Mouse (Mus musculus) neural tube, embryonic 10.5 days (tissue): ENCODE measurements around the gene Fam78b.

Source experiments
- DNase-seq: peaks from one replicate; pipeline ENCODE4 v3.0.0-alpha.2; 2017; ENCODE audit warnings: low spot score; ENCODE audit errors: extremely low spot score

The Fam78b gene

GRCm38 (mm10) chr1:167032046-167032648, 30.9 kb downstream of the Fam78b start:
- DNase-seq = no peak

DNA sequence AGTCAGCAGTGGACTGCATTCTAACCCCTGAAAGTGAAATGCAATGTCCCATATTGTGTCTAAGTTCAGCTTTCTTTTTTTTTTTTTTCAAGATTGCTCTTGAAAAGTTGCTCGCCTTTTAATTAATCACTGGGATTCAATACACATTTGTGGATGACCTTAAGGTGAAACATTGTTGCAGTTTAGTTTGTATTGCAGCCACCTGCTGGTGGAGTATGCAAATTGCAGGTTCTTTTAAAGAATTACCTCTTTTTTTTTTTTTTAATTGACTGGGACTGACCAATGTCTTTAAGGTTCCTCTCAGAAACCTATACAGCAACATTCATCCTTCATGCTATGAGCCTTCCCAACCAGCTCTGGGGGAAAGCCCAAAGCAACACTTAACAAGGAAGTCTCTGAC, 33.2 kb downstream of the Fam78b start:
- no peak for DNase-seq

GRCm38 (mm10) chr1:167042558-167042957, 41.3 kb downstream of the Fam78b start:
- DNase-seq = no peak

DNA sequence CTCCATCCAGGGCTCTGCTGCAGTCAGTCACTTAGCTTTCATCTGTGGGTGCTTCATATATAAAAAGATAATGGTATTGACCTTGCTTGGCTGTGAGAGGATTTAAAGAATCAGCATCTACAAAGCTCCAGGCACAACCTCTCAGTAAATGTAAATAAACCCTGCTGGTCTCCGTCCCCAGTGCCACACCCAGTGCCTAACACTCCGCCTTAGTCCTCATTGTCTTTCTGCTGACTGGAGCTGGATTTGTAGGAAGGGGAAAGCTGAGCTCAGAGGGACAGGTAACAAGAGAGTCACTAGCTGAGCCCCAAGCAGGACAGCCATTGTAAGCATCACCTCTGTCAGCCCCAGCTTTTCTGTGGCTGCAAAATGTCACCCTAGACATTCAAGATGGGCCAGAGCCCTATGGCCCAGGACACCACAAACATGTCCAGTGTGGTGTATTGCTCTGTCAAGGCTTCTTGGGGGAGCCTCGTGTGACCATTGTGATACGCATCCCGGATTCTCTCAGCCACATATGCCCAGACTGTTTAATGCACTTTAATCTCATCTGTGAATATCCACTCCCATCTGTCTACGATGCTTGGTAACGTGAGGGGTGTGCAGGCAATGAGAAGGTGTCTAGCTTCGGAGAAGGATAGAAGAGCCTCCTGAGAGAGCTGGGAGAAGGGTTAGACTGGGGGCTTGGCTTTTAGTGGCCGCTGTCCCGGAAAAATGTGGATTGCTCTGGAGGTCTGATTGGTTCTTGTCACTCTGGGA, 45.1 kb downstream of the Fam78b start:
- DNase-seq = no peak

DNA sequence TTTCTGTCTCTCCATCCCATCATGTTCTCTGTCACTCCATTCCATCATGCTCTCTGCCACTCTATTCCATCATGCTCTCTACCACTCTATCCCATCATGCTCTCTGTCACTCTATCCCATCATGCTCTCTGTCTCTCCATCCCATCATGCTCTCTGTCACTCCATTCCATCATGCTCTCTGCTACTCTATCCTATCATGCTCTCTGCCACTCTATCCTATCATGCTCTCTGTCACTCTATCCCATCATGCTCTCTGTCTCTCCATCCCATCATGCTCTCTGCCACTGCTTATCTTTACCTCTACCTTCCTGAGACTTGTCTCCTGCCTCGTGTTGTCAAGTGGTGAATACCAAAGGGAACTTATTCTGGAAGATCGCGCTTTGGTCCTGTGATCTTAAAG, 49.6 kb downstream of the Fam78b start:
- DNase-seq = no peak

DNA sequence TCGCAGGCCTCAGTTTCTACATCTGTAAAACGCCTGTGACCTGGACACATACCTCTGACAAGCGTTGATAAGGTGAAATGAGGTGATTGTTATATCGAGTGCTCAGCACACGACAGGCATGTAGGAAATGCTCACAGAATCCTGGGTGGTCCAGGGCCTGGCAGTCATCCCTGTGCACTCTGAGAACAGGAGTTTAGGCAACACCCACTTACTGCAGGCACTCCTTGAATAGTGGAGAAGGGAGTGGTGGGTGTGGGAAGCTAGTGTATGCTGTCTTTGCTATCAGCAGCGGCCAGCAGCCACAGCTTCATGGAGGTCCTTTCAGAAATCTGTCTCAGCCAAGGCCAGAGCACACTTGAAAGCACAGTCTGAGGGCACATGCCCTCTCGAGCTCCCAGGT, 52.8 kb downstream of the Fam78b start:
- no peak for DNase-seq

- no peak for DNase-seq
Observed at GRCm38 (mm10) chr1:167057543-167057942, 56.3 kb downstream of the Fam78b start.

DNA sequence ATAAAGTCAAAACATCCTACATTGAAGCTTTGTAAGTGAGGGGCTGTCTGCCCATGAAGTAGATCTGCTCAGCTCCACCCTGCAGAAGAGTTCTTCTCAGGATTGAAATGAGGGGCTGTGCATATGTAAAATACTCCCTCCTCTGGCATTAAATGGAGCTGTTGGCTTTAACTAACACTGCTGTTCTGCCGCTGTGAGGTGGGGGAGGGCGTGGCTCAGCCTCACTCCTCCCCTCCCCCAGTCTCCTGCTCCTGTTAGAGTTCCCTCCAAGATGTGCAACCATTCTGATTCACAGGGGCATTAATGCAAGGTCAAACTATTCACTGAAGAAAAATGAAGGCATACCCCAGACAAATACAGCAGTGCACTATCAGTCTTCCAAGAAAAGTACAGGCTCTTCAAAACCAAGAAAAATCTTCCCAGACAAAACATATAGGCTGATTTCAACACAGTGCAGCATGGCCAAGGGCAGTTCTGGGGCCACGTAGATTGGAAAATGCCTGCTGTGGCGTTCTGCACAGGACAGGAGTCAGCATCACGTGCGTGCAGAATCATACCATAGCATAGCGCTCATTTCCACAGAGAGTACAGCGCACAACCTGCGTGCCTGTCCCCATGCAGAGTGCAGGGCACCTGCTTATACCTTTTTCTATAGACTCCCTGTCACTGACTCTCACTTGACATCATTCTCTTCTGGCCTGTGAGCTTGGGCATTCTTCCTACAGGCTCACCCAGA, 58.5 kb downstream of the Fam78b start:
- no peak for DNase-seq

GRCm38 (mm10) chr1:167063971-167064370, 62.8 kb downstream of the Fam78b start:
- DNase-seq = no peak

DNA sequence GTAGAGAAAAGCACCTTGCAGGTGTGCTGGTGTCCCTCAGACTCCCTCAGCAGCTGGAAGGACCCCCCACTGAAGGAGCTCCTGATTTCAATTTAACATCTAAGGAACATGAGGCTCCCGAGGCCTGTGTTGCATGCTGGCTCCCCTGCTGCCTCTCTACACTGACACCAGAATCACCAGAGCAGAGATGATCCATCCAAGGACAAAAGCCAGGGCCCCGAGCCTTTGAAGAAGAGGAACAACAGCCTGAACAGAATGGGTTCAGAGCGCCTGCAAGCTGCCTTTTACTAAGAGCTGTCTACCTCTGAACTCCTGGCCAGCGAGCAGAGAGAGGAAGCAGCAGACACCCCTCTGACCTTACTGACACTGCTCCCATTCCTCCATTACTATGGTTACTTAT, 64.3 kb downstream of the Fam78b start:
- DNase-seq = no peak

- DNase-seq = no peak
Observed at GRCm38 (mm10) chr1:167065986-167066385, 64.8 kb downstream of the Fam78b start.

- DNase-seq = no peak
Observed at GRCm38 (mm10) chr1:167066933-167067341, 65.7 kb downstream of the Fam78b start.

- DNase-seq = no peak
Observed at GRCm38 (mm10) chr1:167069741-167070140, 68.5 kb downstream of the Fam78b start.

GRCm38 (mm10) chr1:167070306-167070705, 69.1 kb downstream of the Fam78b start:
- no peak for DNase-seq

DNA sequence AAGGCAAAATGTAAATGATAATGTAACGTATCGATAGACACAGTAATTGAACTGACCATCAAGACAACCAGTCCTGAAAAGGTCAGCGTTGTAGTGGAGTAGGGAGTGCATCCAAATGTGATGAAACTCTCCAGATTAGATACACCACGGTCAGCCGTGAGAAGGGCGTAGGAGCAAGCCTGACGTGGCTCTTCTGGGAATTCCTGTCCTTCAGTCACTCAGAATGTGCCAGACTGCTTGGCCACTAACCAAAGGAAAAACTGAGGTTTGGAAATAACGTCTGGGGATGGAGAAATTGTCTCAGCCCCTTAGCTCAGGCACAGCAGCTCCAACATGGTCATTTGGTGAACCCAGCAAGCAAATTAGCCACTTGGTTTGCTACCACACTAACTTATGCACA, 74.5 kb downstream of the Fam78b start:
- DNase-seq = no peak

DNA sequence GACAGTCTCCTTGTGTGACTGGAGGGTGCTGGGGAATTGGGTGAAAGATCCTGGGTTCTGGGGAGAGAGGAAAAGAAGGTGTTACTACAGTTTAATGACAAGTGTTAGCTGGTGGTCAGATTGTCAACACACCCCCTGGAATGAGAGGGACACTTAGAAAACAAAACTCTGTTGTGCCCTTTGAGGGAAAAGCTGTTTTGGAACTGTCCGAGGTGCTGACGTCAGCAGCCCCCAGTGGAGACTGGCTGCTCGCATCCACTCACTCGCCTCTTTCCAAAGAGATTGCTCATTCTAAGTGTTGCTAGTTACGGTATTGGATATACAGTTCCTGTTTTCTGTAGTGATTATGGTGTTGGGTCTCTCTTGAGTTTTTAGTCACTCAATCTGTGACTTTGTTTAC, 78.3 kb downstream of the Fam78b start:
- peak; percentile 35 for DNase-seq

GRCm38 (mm10) chr1:167081946-167082345, 80.7 kb downstream of the Fam78b start:
- DNase-seq = no peak

DNA sequence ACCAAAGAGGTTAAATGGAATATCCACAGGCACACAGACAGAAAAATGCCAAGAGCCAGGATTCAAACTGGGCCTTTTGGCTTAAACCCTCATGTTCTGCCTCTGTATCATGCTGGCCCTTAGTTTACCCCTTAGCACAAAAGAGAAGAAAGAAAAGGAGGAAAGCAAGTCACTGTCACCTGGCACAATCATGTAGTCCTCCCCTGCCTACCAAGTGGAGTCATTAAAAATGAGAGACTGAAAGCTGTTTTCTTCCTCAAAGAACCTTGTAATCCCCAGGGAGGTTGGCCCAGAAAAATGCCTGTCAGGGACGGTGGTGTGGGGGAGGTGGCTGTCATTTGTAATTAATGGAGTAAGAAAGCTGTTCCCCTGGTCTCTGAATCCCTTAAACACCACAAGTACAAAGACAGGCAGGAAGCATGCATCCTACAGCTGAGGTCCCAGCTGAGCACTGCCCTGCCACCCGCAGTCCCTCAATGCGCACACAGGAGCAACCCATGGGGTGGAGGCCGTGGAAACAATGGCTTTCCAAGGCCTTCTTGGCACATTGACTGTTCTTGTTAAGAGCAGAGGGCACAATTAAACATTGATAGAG, 81.4 kb downstream of the Fam78b start:
- DNase-seq = peak; percentile 45

- no peak for DNase-seq
Observed at GRCm38 (mm10) chr1:167083181-167083580, 82.0 kb downstream of the Fam78b start.

DNA sequence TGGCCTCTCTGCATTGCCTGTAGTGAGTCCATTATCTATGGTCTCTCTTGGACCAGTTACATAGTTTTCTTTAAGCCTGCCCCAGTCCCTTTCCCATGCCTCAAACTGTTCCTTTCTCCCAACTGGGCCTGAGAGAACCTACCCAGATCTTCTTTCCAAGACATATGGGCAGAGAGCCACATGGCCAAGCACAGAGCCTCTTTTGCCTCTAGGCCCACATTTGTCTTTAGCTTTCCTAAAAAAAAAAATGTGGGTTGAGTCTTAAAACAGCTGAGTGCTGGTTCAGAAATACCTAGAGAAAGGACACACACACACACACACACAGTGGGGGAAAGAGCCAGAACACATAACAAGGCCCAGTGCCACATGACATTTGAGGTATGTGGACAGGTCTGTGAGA, 83.1 kb downstream of the Fam78b start:
- DNase-seq = no peak

DNA sequence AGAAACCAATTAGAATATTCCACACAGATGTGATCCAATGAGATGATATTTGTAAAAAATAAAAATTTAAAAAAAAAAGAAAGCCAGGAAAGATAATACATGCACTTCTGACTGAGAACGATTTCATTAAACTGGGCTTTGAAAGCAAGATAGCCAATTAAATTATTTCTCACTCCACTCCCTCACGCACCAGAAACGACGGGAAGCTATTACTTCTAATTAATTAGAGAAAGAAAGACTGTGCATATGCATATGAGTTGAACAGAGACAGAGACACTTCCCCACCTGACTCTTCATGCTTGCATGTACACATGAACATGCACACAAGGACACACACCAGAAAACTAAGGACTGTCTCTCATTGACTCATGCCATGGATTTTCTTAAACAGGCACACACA, 84.2 kb downstream of the Fam78b start:
- DNase-seq = no peak

- DNase-seq = no peak
Observed at GRCm38 (mm10) chr1:167090466-167090865, 89.2 kb downstream of the Fam78b start.
